Mouse (Mus musculus): Measurements from ENCODE around the gene Gm44973. TPM values are rescaled to one million over a fixed set of nuclear protein-coding genes. Genes with fewer than 3 reads are reported as not detected.
"Not testable (repeated sequence)": the region's sequence is repeated elsewhere in the genome, so short reads cannot be mapped to it uniquely, and the experiment has no call there.

Gene Gm44973
- total RNA-seq (2021), result not detected
- long read RNA-seq, experiment 1, partial matches to known transcripts, result 0 of 1 reads
- long read RNA-seq, experiment 1, other reads (novel, unspliced or antisense), result 1 of 1 reads
- long read RNA-seq, experiment 2, partial matches to known transcripts, result 0 of 1 reads
- long read RNA-seq, experiment 2, other reads (novel, unspliced or antisense), result 1 of 1 reads

- intact Hi-C loops (cut with DNase I), result loop anchor here (2.0 kb wide), 1 partner anchor 45 kb away; no protein-coding TSS in a partner anchor
- peak; percentile 95 to 96 for DNase-seq
Measured at GRCm38 (mm10) chr7:5015118-5016001, at the start of gene Gm44973. Gene Gm44973 (plus strand): TSS chr7:5015496.

- intact Hi-C loops (cut with DNase I), result no loop called here
- DNase-seq, result no peak
Measured at GRCm38 (mm10) chr7:4971068-4971467, 44.2 kb upstream of the Gm44973 start, which contains the start of gene Sbk3. Gene Sbk3 (minus strand): TSS chr7:4971168.

GRCm38 (mm10) chr7:4971710-4972109 is 43.6 kb upstream of the Gm44973 start:
- intact Hi-C loops (cut with DNase I), result no loop called here
- DNase-seq, result peak; percentile 36 to 43

- peak; percentile 72 to 77 for DNase-seq
- intact Hi-C loops (cut with DNase I), result no loop called here
Measured at GRCm38 (mm10) chr7:4972321-4973047, 42.8 kb upstream of the Gm44973 start.

GRCm38 (mm10) chr7:4975455-4975854 is 39.8 kb upstream of the Gm44973 start:
- intact Hi-C loops (cut with DNase I), result no loop called here

GRCm38 (mm10) chr7:4976832-4977231 is 38.5 kb upstream of the Gm44973 start:
- no peak for DNase-seq
- intact Hi-C loops (cut with DNase I), result no loop called here

More at GRCm38 (mm10) chr7:4975455-4975854, 39.8 kb upstream of the Gm44973 start:
- no peak for DNase-seq

GRCm38 (mm10) chr7:4988250-4988649 is 27.0 kb upstream of the Gm44973 start:
- intact Hi-C loops (cut with DNase I), result no loop called here
- no peak for DNase-seq

- DNase-seq, result no peak
- intact Hi-C loops (cut with DNase I), result no loop called here
Measured at GRCm38 (mm10) chr7:4993347-4993998, 21.8 kb upstream of the Gm44973 start.

GRCm38 (mm10) chr7:4993999-4994788 is 21.1 kb upstream of the Gm44973 start:
- intact Hi-C loops (cut with DNase I), result no loop called here
- no peak for DNase-seq

GRCm38 (mm10) chr7:4995268-4996002 is 19.9 kb upstream of the Gm44973 start:
- DNase-seq, result no peak
- intact Hi-C loops (cut with DNase I), result loop anchor here (2.0 kb wide), 1 partner anchor 17 kb away; no protein-coding TSS in a partner anchor

GRCm38 (mm10) chr7:4996003-4996895 is 19.0 kb upstream of the Gm44973 start, which contains the start of gene Zfp579:
Gene Zfp579 (minus strand): TSS chr7:4996158.
- intact Hi-C loops (cut with DNase I), result loop anchor here (2.0 kb wide), 1 partner anchor 17 kb away; no protein-coding TSS in a partner anchor
- DNase-seq, result peak; percentile 91 to 97

- intact Hi-C loops (cut with DNase I), result loop anchor here (2.0 kb wide), 1 partner anchor 16 kb away; no protein-coding TSS in a partner anchor
- no peak for DNase-seq
Measured at GRCm38 (mm10) chr7:4996934-4997333, 18.4 kb upstream of the Gm44973 start.

GRCm38 (mm10) chr7:4999876-5000275 is 15.4 kb upstream of the Gm44973 start:
- intact Hi-C loops (cut with DNase I), result no loop called here
- DNase-seq, result no peak

GRCm38 (mm10) chr7:5002876-5003275 is 12.4 kb upstream of the Gm44973 start:
- intact Hi-C loops (cut with DNase I); DNase-seq: not testable (repeated sequence)

- intact Hi-C loops (cut with DNase I), result no loop called here
- no peak for DNase-seq
Measured at GRCm38 (mm10) chr7:5008229-5008628, 7.1 kb upstream of the Gm44973 start.

- no peak for DNase-seq
- intact Hi-C loops (cut with DNase I), result loop anchor here (2.0 to 5.0 kb wide), 2 partner anchors 16 to 34 kb away; partner anchors contain the start of gene Zfp579
Measured at GRCm38 (mm10) chr7:5012681-5013513, 2.4 kb upstream of the Gm44973 start.
